11 mouse cellular contexts compared by ENCODE assay signal in genomic region chr5:113985737-113986136, GRCm38 (mm10). TPM values are rescaled to one million over a fixed set of nuclear protein-coding genes. Genes with fewer than 3 reads are reported as not detected.
DNase-seq lines count a peak whose midpoint lies in the region; ATAC-seq and TF ChIP-seq lines count a peak whose summit lies in the region.
"Had no signal": no experiment of that assay in that cellular context is flagged by ENCODE, and none has a peak within 500 bp of the region (broad histone marks: within the 10 kb centered on the region; RNA-seq: fewer than 3 reads in every experiment).

No protein-coding gene starts in this region.

- H3K79me2 ChIP-seq in CH12.LX (replicated peaks; ENCODE audit: control insufficient read depth, extremely low read depth, insufficient read depth, poor library complexity, severe bottlenecking): no peaks in the 10 kb centered on the region

- H3K4me1 ChIP-seq in hindbrain, embryonic 13.5 days (replicated peaks): peaks cover 38% of the 10 kb centered on the region
- peaks cover 2% of the 10 kb centered on the region; the same call in 1 of the 2 replicates for H3K4me1 ChIP-seq in hindbrain, embryonic 16.5 days (ENCODE audit: control insufficient read depth, insufficient read depth, low read depth, low read length)
- H3K4me1 ChIP-seq in CH12.LX (ENCODE audit: control insufficient read depth in 1 of 2, insufficient read depth in 2 of 2): peaks cover 18 to 81% of the 10 kb centered on the region in 2 experiments
- H3K4me1 ChIP-seq in brown adipose tissue, adult 24 weeks (ENCODE audit: control insufficient read depth, insufficient read depth, insufficient read length, low read length): peaks cover 58% of the 10 kb centered on the region
- peaks cover 75% of the 10 kb centered on the region for H3K4me1 ChIP-seq in liver, embryonic 11.5 days (replicated peaks; ENCODE audit: control insufficient read depth, insufficient read depth, low read length)

- TF ChIP-seq POLR2A in CH12.LX (IDR thresholded peaks at IDR 0.05; ENCODE audit: low read depth, low read length): no peak

- H3K27ac ChIP-seq in hindbrain, embryonic 13.5 days: 0 out of 2 replicates have a peak overlapping the region, but pooled peaks have one; percentile 12
- no peak overlapping the region for H3K27ac ChIP-seq in hindbrain, embryonic 16.5 days (ENCODE audit: low read depth, low read length)
- H3K27ac ChIP-seq in CH12.LX (ENCODE audit: insufficient read depth, low read depth): no peak overlapping the region
- H3K27ac ChIP-seq in brown adipose tissue, adult 24 weeks (replicated peaks; ENCODE audit: low read depth, low read length): peak overlapping the region; percentile 62
- H3K27ac ChIP-seq in liver, embryonic 11.5 days (ENCODE audit: low read depth, low read length): peak overlapping the region; percentile 68

- DNase-seq in CH12.LX (ENCODE audit: extremely low read depth): peak; percentile 46
- no peak for DNase-seq in liver, embryonic 11.5 days (ENCODE audit: low spot score)
- DNase-seq in adrenal gland, postnatal 4 days (ENCODE audit: low spot score in 2 of 2): no peak
- no peak for DNase-seq in layer of hippocampus, adult 18-20 months (ENCODE audit: low spot score in 2 of 2)
- no peak for DNase-seq in frontal cortex, postnatal 25 days (ENCODE audit: low spot score in 2 of 2)
- DNase-seq: layer of hippocampus, adult 9-11 months had no signal

- H3K27me3 ChIP-seq in hindbrain, embryonic 13.5 days: no peaks in the 10 kb centered on the region
- H3K27me3 ChIP-seq in hindbrain, embryonic 16.5 days (replicated peaks; ENCODE audit: control insufficient read depth, insufficient read depth, low read length): no peaks in the 10 kb centered on the region
- H3K27me3 ChIP-seq in CH12.LX (replicated peaks): no peaks in the 10 kb centered on the region
- H3K27me3 ChIP-seq in liver, embryonic 11.5 days (replicated peaks; ENCODE audit: control insufficient read depth, insufficient read depth, low read length): no peaks in the 10 kb centered on the region

- no peak overlapping the region for H3K9ac ChIP-seq in hindbrain, embryonic 13.5 days
- no peak overlapping the region for H3K9ac ChIP-seq in hindbrain, embryonic 16.5 days (ENCODE audit: low read depth, low read length)
- H3K9ac ChIP-seq in CH12.LX (ENCODE audit: insufficient read depth, low read depth): no peak overlapping the region
- H3K9ac ChIP-seq in liver, embryonic 11.5 days (ENCODE audit: low read depth, low read length): 0 out of 2 replicates have a peak overlapping the region, but pooled peaks have one; percentile 1

- TF ChIP-seq CTCF in CH12.LX (conservative IDR thresholded peaks at IDR 0.05 in 1 of 2, IDR thresholded peaks at IDR 0.05 in 1 of 2; ENCODE audit: low read depth in 2 of 2, low read length in 2 of 2): no peak

- TF ChIP-seq EP300 in CH12.LX (IDR thresholded peaks at IDR 0.05; ENCODE audit: low read length): no peak

- H3K4me2 ChIP-seq in hindbrain, embryonic 13.5 days: no peak overlapping the region
- no peak overlapping the region for H3K4me2 ChIP-seq in hindbrain, embryonic 16.5 days (ENCODE audit: low read length)
- H3K4me2 ChIP-seq in CH12.LX (ENCODE audit: insufficient read depth, low read depth, poor library complexity, severe bottlenecking): no peak overlapping the region
- peak overlapping the region; percentile 32; the same call in 1 of the 2 replicates for H3K4me2 ChIP-seq in liver, embryonic 11.5 days

- no peak for ATAC-seq in hindbrain, embryonic 13.5 days (ENCODE audit: low FRiP score)
- ATAC-seq in hindbrain, embryonic 16.5 days: no peak
- no peak for ATAC-seq in liver, embryonic 11.5 days (replicated peaks; ENCODE audit: low FRiP score)

- H3K9me3 ChIP-seq in hindbrain, embryonic 13.5 days: no peaks in the 10 kb centered on the region
- H3K9me3 ChIP-seq in hindbrain, embryonic 16.5 days (ENCODE audit: control insufficient read depth, low read length): no peaks in the 10 kb centered on the region
- no peaks in the 10 kb centered on the region for H3K9me3 ChIP-seq in CH12.LX (replicated peaks; ENCODE audit: low read length)
- H3K9me3 ChIP-seq in liver, embryonic 11.5 days (ENCODE audit: control insufficient read depth, low read length): no peaks in the 10 kb centered on the region

- peaks cover 40% of the 10 kb centered on the region for H3K36me3 ChIP-seq in hindbrain, embryonic 13.5 days
- no peaks in the 10 kb centered on the region for H3K36me3 ChIP-seq in hindbrain, embryonic 16.5 days (ENCODE audit: control insufficient read depth, insufficient read depth, low read length)
- H3K36me3 ChIP-seq in CH12.LX (replicated peaks in 1 of 2; ENCODE audit: control insufficient read depth in 1 of 2, insufficient read depth in 1 of 2, low read length in 1 of 2): peaks cover 15 to 66% of the 10 kb centered on the region in 2 experiments
- no peaks in the 10 kb centered on the region for H3K36me3 ChIP-seq in liver, embryonic 11.5 days (ENCODE audit: control insufficient read depth, insufficient read depth, low read length)

- no peak overlapping the region for H3K4me3 ChIP-seq in hindbrain, embryonic 13.5 days
- no peak overlapping the region for H3K4me3 ChIP-seq in hindbrain, embryonic 16.5 days (ENCODE audit: low read length)
- no peak overlapping the region for H3K4me3 ChIP-seq in CH12.LX (replicated peaks in 1 of 3; ENCODE audit: low read depth in 2 of 3, low read length in 2 of 3, poor library complexity in 1 of 3)
- H3K4me3 ChIP-seq in brown adipose tissue, adult 24 weeks (ENCODE audit: insufficient read depth, low read depth, low read length): no peak overlapping the region
- no peak overlapping the region for H3K4me3 ChIP-seq in liver, embryonic 11.5 days (ENCODE audit: low read depth, low read length)
- H3K4me3 ChIP-seq: myocyte had no signal

- 68% methylated on average over 2 of the region's 2 CpGs for WGBS in hindbrain, embryonic 13.5 days
- 82% methylated on average over 2 of the region's 2 CpGs for WGBS in hindbrain, embryonic 16.5 days
- WGBS in liver, embryonic 11.5 days: 71% methylated on average over 2 of the region's 2 CpGs

- TF ChIP-seq RAD21 in CH12.LX (IDR thresholded peaks at IDR 0.05; ENCODE audit: low read depth, low read length): no peak

- in situ Hi-C loops in CH12.LX (cut with MboI; ENCODE audit: low pct_ligation_motif_present, low pct_unique_long_range_greater_than_20kb, low sequenced_read_pairs): no loop called here

- dilution Hi-C loops in CH12.LX (cut with MboI; ENCODE audit: extremely low pct_ligation_motif_present, extremely low pct_unique_long_range_greater_than_20kb, low sequenced_read_pairs): no loop called here

TF ChIP-seq in CH12.LX, 34 proteins besides CTCF, POLR2A, EP300 and RAD21:
- TF ChIP-seq HCFC1 (IDR thresholded peaks at IDR 0.05; ENCODE audit: low read depth, low read length): no peak
- 0 out of 2 replicates have a peak, but pooled peaks have one; percentile 23 for TF ChIP-seq SIN3A (IDR thresholded peaks at IDR 0.05; ENCODE audit: low read length)

RNA-seq across cellular contexts. Expression of gene Ssh1, which starts 8.0 kb away (rescaled TPM):
- polyA plus RNA-seq in hindbrain, embryonic 13.5 days (2015; fragmentation: Nextera tagmentation; extraction: Ambion mirVana): 15.0 and 18.7 TPM in 2 replicates
- 9.6 and 13.2 TPM in 2 replicates for polyA plus RNA-seq in hindbrain, embryonic 16.5 days (2015; fragmentation: Nextera tagmentation; extraction: Ambion mirVana)
- 5.6 and 8.2 TPM in 2 replicates for total RNA-seq in CH12.LX (2012; rRNA removed)
- total RNA-seq in CH12.LX (2014; rRNA removed): 2.3 and 3.0 TPM in 2 replicates
- polyA plus RNA-seq in CH12.LX (2012; ENCODE audit: insufficient read length, low read depth): 8.1 and 8.9 TPM in 2 replicates
- 6.2 and 11.7 TPM in 2 replicates for polyA plus RNA-seq in brown adipose tissue, adult 24 weeks (2012; ENCODE audit: insufficient read depth, insufficient read length, missing spikeins)
- polyA plus RNA-seq in liver, embryonic 11.5 days (2014; fragmentation: Nextera tagmentation; extraction: Ambion mirVana): 16.2 and 17.8 TPM in 2 replicates
- 10 to 100 TPM; 25.0 to 27.4 TPM for total RNA-seq in adrenal gland, postnatal 4 days (2021)
- total RNA-seq in layer of hippocampus, adult 18-20 months (2021): 10 to 100 TPM; 27.5 to 29.2 TPM

RNA-seq across cellular contexts. Expression of gene Dao, which starts 17.8 kb away (rescaled TPM):
- not detected in 2 replicates for polyA plus RNA-seq in hindbrain, embryonic 13.5 days (2015; fragmentation: Nextera tagmentation; extraction: Ambion mirVana)
- not detected in 2 replicates for polyA plus RNA-seq in hindbrain, embryonic 16.5 days (2015; fragmentation: Nextera tagmentation; extraction: Ambion mirVana)
- total RNA-seq in CH12.LX (2012; rRNA removed) (0.97 and 1.4 TPM in 2 replicates), CH12.LX (2014; rRNA removed) (1.9 TPM in 2 replicates)
- 3.6 TPM in 2 replicates for polyA plus RNA-seq in CH12.LX (2012; ENCODE audit: insufficient read length, low read depth)
- polyA plus RNA-seq in brown adipose tissue, adult 24 weeks (2012; ENCODE audit: insufficient read depth, insufficient read length, missing spikeins): not detected in 2 replicates
- 0.23 TPM in 1 of 2 replicates, not detected in the other for polyA plus RNA-seq in liver, embryonic 11.5 days (2014; fragmentation: Nextera tagmentation; extraction: Ambion mirVana)
- total RNA-seq in adrenal gland, postnatal 4 days (2021): 10 to 100 TPM in 1 of 2 experiments, under 1 TPM in 1; 0.51 to 16.1 TPM
- total RNA-seq in layer of hippocampus, adult 18-20 months (2021): not detected
- total RNA-seq: gastrocnemius, postnatal 25 days had no signal
- polyA plus RNA-seq: myocyte had no signal

Comparison
In these comparisons a context has a peak if more than half of its experiments do, and no peak if none do; other contexts are left out.
1. H3K27ac ChIP-seq: peak in hindbrain, embryonic 13.5 days (single experiment), brown adipose tissue, adult 24 weeks (single experiment) and liver, embryonic 11.5 days (single experiment); none in hindbrain, embryonic 16.5 days (single experiment) and CH12.LX (single experiment).